Mouse (Mus musculus): Measurements from ENCODE around the gene 1700025C18Rik. TPM values are rescaled to one million over a fixed set of nuclear protein-coding genes. Genes with fewer than 3 reads are reported as not detected.
A peak's percentile ranks its signal among the peaks of the same experiment; 100 is the strongest.

The 1700025C18Rik gene
- polyA plus RNA-seq, 1 experiment from 2014 or later: not detected

GRCm38 (mm10) chr2:165035058-165035431 lies 55.5 kb downstream of the 1700025C18Rik start:
- Histone ChIP-seq H3K4me3 (ENCODE audit: low read depth, low read length) (peak overlapping the region; percentile 93), H3K27me3 (ENCODE audit: control insufficient read depth, insufficient read depth, low read depth, low read length) (no peaks in the 10 kb centered on the region), H3K9me3 (replicated peaks; ENCODE audit: control insufficient read depth, low read length) (no peaks in the 10 kb centered on the region), H3K36me3 (ENCODE audit: control insufficient read depth, insufficient read depth) (no peaks in the 10 kb centered on the region), H3K4me1 (ENCODE audit: control insufficient read depth, low read depth, low read length) (peaks cover 16% of the 10 kb centered on the region), H3K4me2 (ENCODE audit: low read depth, low read length) (peak overlapping the region; percentile 84), H3K27ac (ENCODE audit: low read length) (no peak overlapping the region), H3K9ac (ENCODE audit: low read depth, low read length) (no peak overlapping the region; the same call in 1 of the 2 replicates)
- ATAC-seq (ENCODE audit: low read depth): no peak
- WGBS (ENCODE audit: insufficient replicate concordance): 55% methylated on average over 5 of the region's 5 CpGs

DNA sequence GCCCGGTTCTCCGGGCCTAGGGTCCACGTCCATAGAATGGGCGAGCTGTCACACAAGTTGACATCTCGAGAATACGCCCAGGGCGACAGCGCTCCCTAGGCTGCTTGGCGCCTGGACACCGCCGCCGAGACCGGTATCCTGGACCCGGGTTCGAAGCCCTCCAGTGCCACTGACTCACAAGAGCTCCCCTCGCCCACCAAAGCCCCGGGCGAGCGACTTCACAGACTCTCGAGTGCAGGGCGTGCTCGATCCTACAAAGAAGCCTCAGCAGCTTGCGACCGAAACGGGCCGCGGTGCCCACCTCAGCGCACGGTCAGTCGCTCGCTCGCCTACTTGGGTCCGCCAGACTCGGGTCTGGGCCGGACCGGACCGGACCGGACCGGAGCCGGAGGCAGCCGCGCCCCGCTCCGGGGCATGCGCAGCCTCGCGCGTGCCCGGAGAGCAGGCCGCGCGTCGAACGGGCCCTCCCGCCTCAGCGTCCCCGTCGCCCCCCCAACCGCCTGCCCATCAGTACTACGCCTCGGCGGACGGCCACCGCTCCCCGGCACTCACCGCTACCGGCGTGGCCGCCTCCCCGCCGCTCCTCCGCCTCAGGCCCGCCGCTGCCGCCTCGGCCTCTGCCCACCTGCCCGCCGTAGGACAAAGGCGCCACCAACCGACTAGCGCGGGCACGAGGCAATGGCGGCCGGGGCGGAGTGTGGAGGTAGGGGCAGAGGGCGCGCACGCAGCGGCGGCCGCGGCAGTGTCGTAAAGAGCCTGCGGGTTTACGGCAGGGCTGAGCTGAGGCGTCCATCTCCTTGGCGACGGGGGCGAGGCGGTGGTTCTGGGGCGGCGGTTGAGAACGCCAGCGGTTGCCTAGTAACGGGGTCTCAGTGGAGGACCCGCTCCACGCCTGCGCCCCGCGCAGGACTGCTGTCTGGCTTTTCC lies 56.2 kb downstream of the 1700025C18Rik start, which contains the start of gene Ncoa5:
Gene Ncoa5, minus strand, starts transcription at position 737 of the 927 bp plus-strand sequence.
- peak within 1 kb of the TSS; percentile 74 for H3K27ac ChIP-seq (ENCODE audit: low read length)
- H3K9me3 ChIP-seq (replicated peaks; ENCODE audit: control insufficient read depth, low read length): no peaks in the 10 kb centered on the region
- peak within 1 kb of the TSS; percentile 94 for H3K9ac ChIP-seq (ENCODE audit: low read depth, low read length)
- H3K4me2 ChIP-seq (ENCODE audit: low read depth, low read length): peak within 1 kb of the TSS; percentile 84
- H3K4me1 ChIP-seq (ENCODE audit: control insufficient read depth, low read depth, low read length): peaks cover 16% of the 10 kb centered on the region
- WGBS (ENCODE audit: insufficient replicate concordance): under 1% methylated on average over 98 of the region's 111 CpGs
- no peaks in the 10 kb centered on the region for H3K36me3 ChIP-seq (ENCODE audit: control insufficient read depth, insufficient read depth)
- peak within 1 kb of the TSS; percentile 93 for H3K4me3 ChIP-seq (ENCODE audit: low read depth, low read length)
- ATAC-seq (ENCODE audit: low read depth): peak; percentile 95
- H3K27me3 ChIP-seq (ENCODE audit: control insufficient read depth, insufficient read depth, low read depth, low read length): no peaks in the 10 kb centered on the region

GRCm38 (mm10) chr2:165033306-165033705 lies 57.2 kb downstream of the 1700025C18Rik start:
- Histone ChIP-seq H3K27ac (ENCODE audit: low read length) (no peak overlapping the region), H3K27me3 (ENCODE audit: control insufficient read depth, insufficient read depth, low read depth, low read length) (no peaks in the 10 kb centered on the region), H3K9ac (ENCODE audit: low read depth, low read length) (peak overlapping the region; percentile 94; the same call in 1 of the 2 replicates), H3K4me3 (ENCODE audit: low read depth, low read length) (peak overlapping the region; percentile 93), H3K9me3 (replicated peaks; ENCODE audit: control insufficient read depth, low read length) (no peaks in the 10 kb centered on the region), H3K36me3 (ENCODE audit: control insufficient read depth, insufficient read depth) (no peaks in the 10 kb centered on the region), H3K4me2 (ENCODE audit: low read depth, low read length) (peak overlapping the region; percentile 84), H3K4me1 (ENCODE audit: control insufficient read depth, low read depth, low read length) (peaks cover 16% of the 10 kb centered on the region)
- no peak for ATAC-seq (ENCODE audit: low read depth)
- WGBS (ENCODE audit: insufficient replicate concordance): 69% methylated on average over 6 of the region's 6 CpGs

GRCm38 (mm10) chr2:165032533-165032932 lies 58.0 kb downstream of the 1700025C18Rik start:
- Histone ChIP-seq H3K27ac (ENCODE audit: low read length) (no peak overlapping the region), H3K4me2 (ENCODE audit: low read depth, low read length) (no peak overlapping the region), H3K27me3 (ENCODE audit: control insufficient read depth, insufficient read depth, low read depth, low read length) (no peaks in the 10 kb centered on the region), H3K9me3 (replicated peaks; ENCODE audit: control insufficient read depth, low read length) (no peaks in the 10 kb centered on the region), H3K4me1 (ENCODE audit: control insufficient read depth, low read depth, low read length) (peaks cover 16% of the 10 kb centered on the region), H3K9ac (ENCODE audit: low read depth, low read length) (no peak overlapping the region), H3K4me3 (ENCODE audit: low read depth, low read length) (no peak overlapping the region), H3K36me3 (ENCODE audit: control insufficient read depth, insufficient read depth) (no peaks in the 10 kb centered on the region)
- ATAC-seq (ENCODE audit: low read depth): no peak
- 69% methylated on average over 3 of the region's 3 CpGs for WGBS (ENCODE audit: insufficient replicate concordance)

Other genes starting within 250 kb of the 1700025C18Rik start
- gene Pltp, start 233.0 kb downstream of the 1700025C18Rik start, polyA plus RNA-seq (2015; fragmentation: Nextera tagmentation; extraction: Ambion mirVana): 23.1 and 27.4 TPM in 2 replicates
- gene Pcif1, start 211.4 kb downstream of the 1700025C18Rik start, polyA plus RNA-seq (2015; fragmentation: Nextera tagmentation; extraction: Ambion mirVana): 36.8 and 38.2 TPM in 2 replicates
- gene Zfp335, start 179.0 kb downstream of the 1700025C18Rik start, polyA plus RNA-seq (2015; fragmentation: Nextera tagmentation; extraction: Ambion mirVana): 5.9 and 6.8 TPM in 2 replicates
- gene Mmp9, start 150.0 kb downstream of the 1700025C18Rik start, polyA plus RNA-seq (2015; fragmentation: Nextera tagmentation; extraction: Ambion mirVana): 8.9 and 13.0 TPM in 2 replicates
- gene Slc12a5, start 129.9 kb downstream of the 1700025C18Rik start, polyA plus RNA-seq (2015; fragmentation: Nextera tagmentation; extraction: Ambion mirVana): 0.13 TPM in 2 replicates
- 14.2 and 15.3 TPM in 2 replicates for gene Ncoa5, start 55.9 kb downstream of the 1700025C18Rik start, polyA plus RNA-seq (2015; fragmentation: Nextera tagmentation; extraction: Ambion mirVana)
- 2.6 and 3.0 TPM in 2 replicates for gene Cd40, start 35.1 kb downstream of the 1700025C18Rik start, polyA plus RNA-seq (2015; fragmentation: Nextera tagmentation; extraction: Ambion mirVana)
- gene Cdh22, start 144.1 kb upstream of the 1700025C18Rik start, polyA plus RNA-seq (2015; fragmentation: Nextera tagmentation; extraction: Ambion mirVana): not detected in 2 replicates
- 37.9 and 47.2 TPM in 2 replicates for gene Slc35c2, start 197.1 kb upstream of the 1700025C18Rik start, polyA plus RNA-seq (2015; fragmentation: Nextera tagmentation; extraction: Ambion mirVana)
- gene Elmo2, start 235.7 kb upstream of the 1700025C18Rik start, polyA plus RNA-seq (2015; fragmentation: Nextera tagmentation; extraction: Ambion mirVana): 15.9 and 16.3 TPM in 2 replicates